Mouse (Mus musculus): Measurements from ENCODE around the gene Sh3bgrl2. TPM values are rescaled to one million over a fixed set of nuclear protein-coding genes. Genes with fewer than 3 reads are reported as not detected.
"Not testable (repeated sequence)": the region's sequence is repeated elsewhere in the genome, so short reads cannot be mapped to it uniquely, and the experiment has no call there.

Sh3bgrl2 gene
- polyA plus RNA-seq (2015; fragmentation: Nextera tagmentation; extraction: Ambion mirVana) = 19.4 and 21.5 TPM in 2 replicates

GRCm38 (mm10) chr9:83547830-83548689 lies at the start of gene Sh3bgrl2:
Gene Sh3bgrl2, plus strand, starts transcription at chr9:83548327.
- Histone ChIP-seq H3K27me3 (replicated peaks; ENCODE audit: control insufficient read depth, insufficient read depth, low read length) (no peaks in the 10 kb centered on the region), H3K36me3 (ENCODE audit: control insufficient read depth, insufficient read depth) (no peaks in the 10 kb centered on the region), H3K9ac (replicated peaks; ENCODE audit: low read depth, low read length) (peak within 1 kb of the TSS; percentile 60), H3K4me3 (replicated peaks; ENCODE audit: low read length) (peak within 1 kb of the TSS; percentile 69), H3K9me3 (ENCODE audit: control insufficient read depth, low read length) (no peaks in the 10 kb centered on the region), H3K4me2 (ENCODE audit: low read length) (peak within 1 kb of the TSS; percentile 53), H3K4me1 (replicated peaks; ENCODE audit: control insufficient read depth, insufficient read depth, low read length) (peaks cover 3% of the 10 kb centered on the region; the same call in 1 of the 2 replicates), H3K27ac (ENCODE audit: low read length) (0 out of 2 replicates have a peak within 1 kb of the TSS, but pooled peaks have one; percentile 17)
- WGBS = 2% methylated on average over 76 of the region's 76 CpGs
- peak; percentile 95 for ATAC-seq

DNA sequence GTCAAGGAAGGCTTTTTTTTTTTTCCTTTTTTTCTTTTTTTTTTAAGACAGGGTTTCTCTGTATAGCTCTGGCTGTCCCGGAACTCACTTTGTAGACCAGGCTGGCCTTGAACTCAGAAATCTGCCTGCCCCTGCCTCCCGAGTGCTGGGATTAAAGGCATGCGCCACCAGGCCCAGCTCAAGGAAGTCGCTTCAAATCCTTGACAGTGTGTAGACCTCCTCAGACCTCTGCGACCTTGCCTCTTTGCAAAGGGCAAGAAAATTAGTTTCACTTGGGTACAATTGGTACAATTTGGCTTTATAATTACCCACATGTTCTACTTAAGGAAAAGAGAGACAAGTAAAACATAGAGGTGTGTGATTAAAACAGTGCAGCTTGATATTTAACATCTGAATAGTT lies 29.0 kb upstream of the Sh3bgrl2 start:
- H3K9ac ChIP-seq (replicated peaks; ENCODE audit: low read depth, low read length); H3K4me1 ChIP-seq (replicated peaks; ENCODE audit: control insufficient read depth, insufficient read depth, low read length); H3K36me3 ChIP-seq (ENCODE audit: control insufficient read depth, insufficient read depth); H3K27ac ChIP-seq (ENCODE audit: low read length); H3K4me2 ChIP-seq (ENCODE audit: low read length); H3K27me3 ChIP-seq (replicated peaks; ENCODE audit: control insufficient read depth, insufficient read depth, low read length); H3K9me3 ChIP-seq (ENCODE audit: control insufficient read depth, low read length); H3K4me3 ChIP-seq (replicated peaks; ENCODE audit: low read length): not testable (repeated sequence)
- peak; percentile 15; the same call in 1 of the 2 replicates for ATAC-seq
- 59% methylated on average over 5 of the region's 5 CpGs for WGBS

- ATAC-seq = peak; percentile 76
Observed at GRCm38 (mm10) chr9:83519510-83520155, 28.5 kb upstream of the Sh3bgrl2 start.

GRCm38 (mm10) chr9:83527341-83528060 lies 20.6 kb upstream of the Sh3bgrl2 start:
- Histone ChIP-seq H3K9ac (replicated peaks; ENCODE audit: low read depth, low read length) (no peak overlapping the region), H3K4me1 (replicated peaks; ENCODE audit: control insufficient read depth, insufficient read depth, low read length) (no peaks in the 10 kb centered on the region), H3K36me3 (ENCODE audit: control insufficient read depth, insufficient read depth) (no peaks in the 10 kb centered on the region), H3K4me2 (ENCODE audit: low read length) (no peak overlapping the region), H3K27ac (ENCODE audit: low read length) (no peak overlapping the region), H3K27me3 (replicated peaks; ENCODE audit: control insufficient read depth, insufficient read depth, low read length) (no peaks in the 10 kb centered on the region), H3K9me3 (ENCODE audit: control insufficient read depth, low read length) (no peaks in the 10 kb centered on the region), H3K4me3 (replicated peaks; ENCODE audit: low read length) (no peak overlapping the region)
- ATAC-seq = no peak
- 83% methylated on average over 7 of the region's 7 CpGs for WGBS

More at GRCm38 (mm10) chr9:83519510-83520155, 28.5 kb upstream of the Sh3bgrl2 start:
- Histone ChIP-seq H3K4me3 (replicated peaks; ENCODE audit: low read length) (no peak overlapping the region), H3K27me3 (replicated peaks; ENCODE audit: control insufficient read depth, insufficient read depth, low read length) (no peaks in the 10 kb centered on the region), H3K36me3 (ENCODE audit: control insufficient read depth, insufficient read depth) (no peaks in the 10 kb centered on the region), H3K9me3 (ENCODE audit: control insufficient read depth, low read length) (no peaks in the 10 kb centered on the region), H3K27ac (ENCODE audit: low read length) (no peak overlapping the region), H3K4me1 (replicated peaks; ENCODE audit: control insufficient read depth, insufficient read depth, low read length) (no peaks in the 10 kb centered on the region), H3K4me2 (ENCODE audit: low read length) (no peak overlapping the region), H3K9ac (replicated peaks; ENCODE audit: low read depth, low read length) (no peak overlapping the region)
- WGBS = 65% methylated on average over 6 of the region's 6 CpGs

DNA sequence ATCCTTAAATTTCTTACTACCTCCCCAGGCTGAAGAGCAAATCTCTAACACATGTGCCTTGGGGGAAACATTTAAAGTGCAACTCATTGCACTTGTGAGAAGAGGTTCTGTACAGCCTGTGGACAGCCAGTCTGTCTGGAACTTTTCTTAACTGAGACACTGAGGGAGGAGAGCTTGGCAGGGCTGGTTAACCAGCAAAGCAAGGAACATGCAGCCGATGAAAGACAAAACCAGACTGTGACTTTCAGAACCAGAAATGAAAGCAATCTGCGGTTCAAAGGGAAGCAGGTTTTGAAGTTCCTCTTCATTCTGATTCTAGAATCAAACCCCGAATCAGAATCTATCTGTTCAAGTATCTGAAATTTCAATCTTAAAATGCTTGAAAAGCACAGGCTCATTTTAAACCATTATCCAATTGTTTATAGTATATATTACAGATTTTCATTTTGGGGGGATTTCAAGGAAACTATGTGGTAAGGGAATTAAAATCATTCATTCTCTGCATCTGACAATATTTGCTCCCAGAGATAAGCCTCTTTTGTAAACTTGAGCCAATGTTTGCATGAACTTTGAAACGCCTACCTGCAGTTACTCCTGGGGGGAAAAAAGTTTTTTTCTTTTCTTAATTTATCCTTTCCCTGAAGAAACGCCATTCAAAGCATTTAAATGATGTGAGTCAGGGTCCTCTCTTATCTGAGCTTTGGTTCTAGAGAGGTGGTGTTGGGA lies 14.9 kb upstream of the Sh3bgrl2 start:
- Histone ChIP-seq H3K36me3 (ENCODE audit: control insufficient read depth, insufficient read depth) (no peaks in the 10 kb centered on the region), H3K27me3 (replicated peaks; ENCODE audit: control insufficient read depth, insufficient read depth, low read length) (no peaks in the 10 kb centered on the region), H3K4me2 (ENCODE audit: low read length) (no peak overlapping the region), H3K27ac (ENCODE audit: low read length) (no peak overlapping the region), H3K4me3 (replicated peaks; ENCODE audit: low read length) (no peak overlapping the region), H3K4me1 (replicated peaks; ENCODE audit: control insufficient read depth, insufficient read depth, low read length) (peaks cover 5% of the 10 kb centered on the region), H3K9me3 (ENCODE audit: control insufficient read depth, low read length) (no peaks in the 10 kb centered on the region), H3K9ac (replicated peaks; ENCODE audit: low read depth, low read length) (no peak overlapping the region)
- WGBS = 85% methylated on average over 5 of the region's 5 CpGs
- no peak for ATAC-seq

- Histone ChIP-seq H3K9ac (replicated peaks; ENCODE audit: low read depth, low read length) (no peak overlapping the region), H3K9me3 (ENCODE audit: control insufficient read depth, low read length) (no peaks in the 10 kb centered on the region), H3K27ac (ENCODE audit: low read length) (no peak overlapping the region; the same call in 1 of the 2 replicates), H3K4me3 (replicated peaks; ENCODE audit: low read length) (no peak overlapping the region), H3K4me2 (ENCODE audit: low read length) (no peak overlapping the region), H3K36me3 (ENCODE audit: control insufficient read depth, insufficient read depth) (no peaks in the 10 kb centered on the region), H3K27me3 (replicated peaks; ENCODE audit: control insufficient read depth, insufficient read depth, low read length) (no peaks in the 10 kb centered on the region), H3K4me1 (replicated peaks; ENCODE audit: control insufficient read depth, insufficient read depth, low read length) (peaks cover 10% of the 10 kb centered on the region)
- ATAC-seq = no peak
- WGBS = 93% methylated on average over 4 of the region's 4 CpGs
Observed at GRCm38 (mm10) chr9:83536959-83537358, 11.2 kb upstream of the Sh3bgrl2 start.

- Histone ChIP-seq H3K27ac (ENCODE audit: low read length) (peak overlapping the region; percentile 69), H3K9me3 (ENCODE audit: control insufficient read depth, low read length) (no peaks in the 10 kb centered on the region), H3K4me3 (replicated peaks; ENCODE audit: low read length) (no peak overlapping the region), H3K4me1 (replicated peaks; ENCODE audit: control insufficient read depth, insufficient read depth, low read length) (peaks cover 10% of the 10 kb centered on the region), H3K9ac (replicated peaks; ENCODE audit: low read depth, low read length) (no peak overlapping the region), H3K4me2 (ENCODE audit: low read length) (no peak overlapping the region), H3K27me3 (replicated peaks; ENCODE audit: control insufficient read depth, insufficient read depth, low read length) (no peaks in the 10 kb centered on the region), H3K36me3 (ENCODE audit: control insufficient read depth, insufficient read depth) (no peaks in the 10 kb centered on the region)
- ATAC-seq = 0 out of 2 replicates have a peak, but pooled peaks have one; percentile 43
- 31% methylated on average over 2 of the region's 2 CpGs for WGBS
Observed at GRCm38 (mm10) chr9:83537510-83537909, 10.6 kb upstream of the Sh3bgrl2 start.

- peak; percentile 86 for ATAC-seq
- 0 out of 2 replicates have a peak overlapping the region, but pooled peaks have one; percentile 6 for H3K9ac ChIP-seq (replicated peaks; ENCODE audit: low read depth, low read length)
- no peaks in the 10 kb centered on the region for H3K9me3 ChIP-seq (ENCODE audit: control insufficient read depth, low read length)
- H3K4me1 ChIP-seq (replicated peaks; ENCODE audit: control insufficient read depth, insufficient read depth, low read length) = peaks cover 10% of the 10 kb centered on the region
- H3K27ac ChIP-seq (ENCODE audit: low read length) = peak overlapping the region; percentile 74
- no peak overlapping the region for H3K4me2 ChIP-seq (ENCODE audit: low read length)
- no peaks in the 10 kb centered on the region for H3K36me3 ChIP-seq (ENCODE audit: control insufficient read depth, insufficient read depth)
- 37% methylated on average over 15 of the region's 15 CpGs for WGBS
- H3K27me3 ChIP-seq (replicated peaks; ENCODE audit: control insufficient read depth, insufficient read depth, low read length) = no peaks in the 10 kb centered on the region
- H3K4me3 ChIP-seq (replicated peaks; ENCODE audit: low read length) = no peak overlapping the region
Observed at GRCm38 (mm10) chr9:83537921-83538536, 10.1 kb upstream of the Sh3bgrl2 start.

Measured in forebrain, embryonic 16.5 days (tissue).